8 mouse cellular contexts compared by ENCODE assay signal in the genomic region with DNA sequence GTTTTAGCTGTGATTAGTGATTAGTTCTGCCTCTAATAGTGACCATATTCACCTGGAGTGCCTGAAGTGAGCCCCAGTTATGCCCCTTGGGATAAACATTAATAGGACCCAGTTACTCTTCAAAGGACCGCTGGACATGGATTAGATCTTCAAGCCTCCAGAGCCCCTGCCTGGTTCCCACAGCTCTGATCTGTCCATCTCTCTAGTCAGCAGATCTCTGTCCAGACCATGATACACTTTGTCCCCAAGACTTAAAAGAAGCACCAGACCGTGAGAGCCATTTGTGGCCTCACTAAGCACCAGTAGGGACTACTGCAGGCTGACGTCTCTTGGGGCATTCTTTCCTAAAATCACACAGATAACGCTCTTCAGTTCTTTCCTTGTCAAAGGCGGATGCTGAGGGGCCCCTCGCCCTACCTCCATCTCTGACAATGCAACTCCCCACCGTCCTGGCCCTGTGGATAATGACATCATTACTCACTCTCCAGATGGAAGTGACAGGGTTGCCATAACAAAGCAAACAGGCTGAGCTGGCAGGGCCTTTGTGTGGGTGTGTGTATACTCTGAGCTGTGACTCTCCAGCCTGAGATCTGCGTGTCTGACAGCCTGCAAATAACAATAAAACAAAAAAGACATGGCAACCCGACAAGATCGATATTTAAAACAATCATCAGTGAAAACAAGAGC. TPM values are rescaled to one million over a fixed set of nuclear protein-coding genes. Genes with fewer than 3 reads are reported as not detected.
DNase-seq lines count a peak whose midpoint lies in the region; ATAC-seq and TF ChIP-seq lines count a peak whose summit lies in the region.

No protein-coding gene starts in this region.

- H3K27me3 ChIP-seq in cerebellum, adult 2 months (ENCODE audit: control insufficient read depth, insufficient read depth, low read length) = no peaks in the 10 kb centered on the region
- no peaks in the 10 kb centered on the region for H3K27me3 ChIP-seq in intestine, postnatal 0 days (replicated peaks; ENCODE audit: control insufficient read depth, insufficient read depth, low read length)

- 20% methylated on average over 10 of the region's 10 CpGs for WGBS in cerebellum, adult 2 months
- WGBS in intestine, postnatal 0 days = 10% methylated on average over 10 of the region's 10 CpGs

- H3K9me3 ChIP-seq in intestine, postnatal 0 days (ENCODE audit: control insufficient read depth) = no peaks in the 10 kb centered on the region

- no peak overlapping the region for H3K4me3 ChIP-seq in cerebellum, adult 2 months (replicated peaks; ENCODE audit: insufficient read depth, low read depth, low read length)
- H3K4me3 ChIP-seq in intestine, postnatal 0 days (ENCODE audit: low read depth, low read length) = no peak overlapping the region

- no peak for TF ChIP-seq POLR2A in cerebellum, adult 2 months (IDR thresholded peaks at IDR 0.05; ENCODE audit: borderline replicate concordance, insufficient read depth, low read length)

- H3K9ac ChIP-seq in intestine, postnatal 0 days (ENCODE audit: low read depth, low read length) = no peak overlapping the region

- H3K4me2 ChIP-seq in intestine, postnatal 0 days (replicated peaks; ENCODE audit: low read depth) = no peak overlapping the region

- peaks cover 11% of the 10 kb centered on the region for H3K4me1 ChIP-seq in cerebellum, adult 2 months (ENCODE audit: control insufficient read depth, insufficient read depth, low read length)
- H3K4me1 ChIP-seq in intestine, postnatal 0 days (replicated peaks; ENCODE audit: control insufficient read depth, insufficient read depth, low read length) = no peaks in the 10 kb centered on the region; the same call in 1 of the 2 replicates

- no peak for TF ChIP-seq CTCF in cerebellum, adult 2 months (IDR thresholded peaks at IDR 0.05; ENCODE audit: borderline replicate concordance, insufficient read depth, low read depth, low read length)
- no peak for TF ChIP-seq CTCF in intestine, postnatal 0 days (IDR thresholded peaks at IDR 0.05; ENCODE audit: low read depth)

- H3K36me3 ChIP-seq in intestine, postnatal 0 days (ENCODE audit: control insufficient read depth, insufficient read depth) = peaks cover 8% of the 10 kb centered on the region; the same call in 1 of the 2 replicates

- no peak overlapping the region for H3K27ac ChIP-seq in cerebellum, adult 2 months (ENCODE audit: insufficient read depth, low read length)
- H3K27ac ChIP-seq in intestine, postnatal 0 days (ENCODE audit: low read depth, low read length) = no peak overlapping the region

- DNase-seq in 3T3-L1 (ENCODE audit: low read depth, low spot score) = peak; percentile 21
- peak; percentile 27 to 38 for DNase-seq in cerebellum, adult 2 months
- DNase-seq in heart, adult 11 months = peak; percentile 92
- DNase-seq in left cerebral cortex, postnatal 25 days (ENCODE audit: low spot score in 2 of 2) = peak; percentile 56 to 73
- DNase-seq in neural tube, embryonic 10.5 days (ENCODE audit: extremely low spot score, low spot score) = peak; percentile 65
- DNase-seq in spleen, adult 18-20 months = no peak

- ATAC-seq in intestine, postnatal 0 days = peak; percentile 76
- ATAC-seq in granulocyte monocyte progenitor cell, adult 5-6 weeks (replicated peaks; ENCODE audit: poor library complexity, severe bottlenecking) = no peak

- intact Hi-C loops in left cerebral cortex, postnatal 25 days (cut with DNase I) = loop anchor here (5.0 kb wide), 1 partner anchor 138 kb away; the partner anchor contains the start of gene Map7

RNA-seq across cellular contexts. Expression of gene Bclaf1, which starts 26.8 kb away (rescaled TPM):
- polyA plus RNA-seq in cerebellum, adult 2 months (2012; rRNA removed) = 72.8 and 75.5 TPM in 2 replicates
- polyA plus RNA-seq in intestine, postnatal 0 days (2015; fragmentation: Nextera tagmentation; extraction: Ambion mirVana) = 38.1 TPM in 2 replicates
- total RNA-seq in left cerebral cortex, postnatal 25 days (2021) = 100 to 1,000 TPM; 110 to 113 TPM
- 214 and 221 TPM in 2 replicates for total RNA-seq in granulocyte monocyte progenitor cell, adult 5-6 weeks (2014; fragmentation: Nextera tagmentation)
- total RNA-seq in granulocyte monocyte progenitor cell, adult 5-6 weeks (2017) = 477 and 505 TPM in 2 replicates

Comparison
In these comparisons a context has a peak if more than half of its experiments do, and no peak if none do; other contexts are left out.
1. DNase-seq: peak in 3T3-L1 (single experiment), cerebellum, adult 2 months (2 of 2), heart, adult 11 months (single experiment), left cerebral cortex, postnatal 25 days (2 of 2) and neural tube, embryonic 10.5 days (single experiment); none in spleen, adult 18-20 months (0 of 2).